Mouse (Mus musculus) embryonic facial prominence, embryonic 13.5 days (tissue): Measurements from ENCODE around the gene Hmcn2. TPM values are rescaled to one million over a fixed set of nuclear protein-coding genes. Genes with fewer than 3 reads are reported as not detected.

Experiments
- ATAC-seq: fragments of 200-750 bp; cut with Nextera tagmentation; 2 replicates; pipeline ENCODE4 v1.8.0; 2017; ENCODE audit warnings: low read depth; ENCODE audit not compliant: insufficient number of reproducible peaks, insufficient read depth, low FRiP score, low TSS enrichment
- H3K27ac ChIP-seq: fragments of 300-500 bp; sonication (generic); 2 replicates; pipeline ENCODE4 v1.5.1; 2015; ENCODE audit warnings: moderate library complexity, mild to moderate bottlenecking, inconsistent platforms
- H3K27me3 ChIP-seq: fragments of 300-500 bp; sonication (generic); 2 replicates; pipeline ENCODE4 v1.6.1; 2015; ENCODE audit warnings: mild to moderate bottlenecking, inconsistent platforms
- H3K36me3 ChIP-seq: fragments of 300-500 bp; sonication (generic); 2 replicates; pipeline ENCODE4 v1.6.1; 2015; ENCODE audit warnings: mild to moderate bottlenecking, inconsistent platforms
- H3K4me1 ChIP-seq: fragments of 300-500 bp; sonication (generic); 2 replicates; pipeline ENCODE4 v1.6.1; 2015; ENCODE audit warnings: inconsistent platforms
- H3K4me2 ChIP-seq: fragments of 300-500 bp; sonication (generic); 2 replicates; pipeline ENCODE4 v1.6.1; 2015; ENCODE audit warnings: moderate library complexity, mild to moderate bottlenecking, inconsistent platforms
- H3K4me3 ChIP-seq: fragments of 300-500 bp; sonication (generic); 2 replicates; pipeline ENCODE4 v1.5.1; 2015; ENCODE audit warnings: mild to moderate bottlenecking, inconsistent platforms
- H3K9ac ChIP-seq: fragments of 300-500 bp; sonication (generic); 2 replicates; pipeline ENCODE4 v1.6.1; 2015; ENCODE audit warnings: mild to moderate bottlenecking, inconsistent platforms
- H3K9me3 ChIP-seq: fragments of 300-500 bp; sonication (generic); 2 replicates; pipeline ENCODE4 v1.6.1; 2016; ENCODE audit warnings: inconsistent platforms
- WGBS: fragments of 180-500 bp; shearing (Covaris S2); methylation state at CpG from one replicate; pipeline ENCODE4 v1.1.7; 2015; ENCODE audit warnings: mixed read lengths; 5-methylcytosine and 5-hydroxymethylcytosine counted together
- polyA plus RNA-seq: library from polyadenylated mRNA; unstranded; fragments of >200 nt; fragmentation: Nextera tagmentation; extraction: Ambion mirVana; gene quantifications from 2 replicates; pipeline ENCODE4 v1.2.1, GENCODE M21; 2015

Gene Hmcn2
- polyA plus RNA-seq, 1 experiment from 2014 or later, result not detected

GRCm38 (mm10) chr2:31356771-31357170 lies 42.6 kb downstream of the Hmcn2 start:
- ATAC-seq, result no peak
- Histone ChIP-seq H3K36me3 (no peaks in the 10 kb centered on the region), H3K4me1 (no peaks in the 10 kb centered on the region), H3K4me3 (no peak overlapping the region), H3K9ac (no peak overlapping the region), H3K4me2 (no peak overlapping the region), H3K9me3 (no peaks in the 10 kb centered on the region), H3K27me3 (no peaks in the 10 kb centered on the region), H3K27ac (no peak overlapping the region)
- WGBS, result 76% methylated on average over 5 of the region's 5 CpGs

- no peak for ATAC-seq
- Histone ChIP-seq H3K4me3 (no peak overlapping the region), H3K9me3 (no peaks in the 10 kb centered on the region), H3K4me1 (no peaks in the 10 kb centered on the region), H3K4me2 (no peak overlapping the region), H3K27me3 (no peaks in the 10 kb centered on the region), H3K27ac (no peak overlapping the region), H3K36me3 (no peaks in the 10 kb centered on the region), H3K9ac (no peak overlapping the region)
- 72% methylated on average over 7 of the region's 7 CpGs for WGBS
Measured at GRCm38 (mm10) chr2:31359316-31359715, 45.1 kb downstream of the Hmcn2 start.

- Histone ChIP-seq H3K27me3 (no peaks in the 10 kb centered on the region), H3K4me3 (no peak overlapping the region), H3K9me3 (no peaks in the 10 kb centered on the region), H3K4me1 (no peaks in the 10 kb centered on the region), H3K36me3 (no peaks in the 10 kb centered on the region), H3K9ac (no peak overlapping the region), H3K4me2 (no peak overlapping the region), H3K27ac (no peak overlapping the region)
- 64% methylated on average over 7 of the region's 7 CpGs for WGBS
- no peak for ATAC-seq
Measured at GRCm38 (mm10) chr2:31367186-31367585, 53.0 kb downstream of the Hmcn2 start.

GRCm38 (mm10) chr2:31371396-31371795 lies 57.2 kb downstream of the Hmcn2 start:
- H3K27ac ChIP-seq, result no peak overlapping the region

GRCm38 (mm10) chr2:31372186-31372585 lies 58.0 kb downstream of the Hmcn2 start:
- no peaks in the 10 kb centered on the region for H3K27me3 ChIP-seq
- H3K36me3 ChIP-seq, result no peaks in the 10 kb centered on the region
- no peak for ATAC-seq
- H3K9me3 ChIP-seq, result no peaks in the 10 kb centered on the region
- 92% methylated on average over 4 of the region's 4 CpGs for WGBS
- H3K9ac ChIP-seq, result no peak overlapping the region
- no peaks in the 10 kb centered on the region for H3K4me1 ChIP-seq
- no peak overlapping the region for H3K4me3 ChIP-seq
- no peak overlapping the region for H3K27ac ChIP-seq
- no peak overlapping the region for H3K4me2 ChIP-seq

More at GRCm38 (mm10) chr2:31371396-31371795, 57.2 kb downstream of the Hmcn2 start:
- Histone ChIP-seq H3K27me3 (no peaks in the 10 kb centered on the region), H3K9ac (no peak overlapping the region), H3K4me3 (no peak overlapping the region), H3K9me3 (no peaks in the 10 kb centered on the region), H3K36me3 (no peaks in the 10 kb centered on the region), H3K4me1 (no peaks in the 10 kb centered on the region), H3K4me2 (no peak overlapping the region)
- ATAC-seq, result no peak
- 87% methylated on average over 9 of the region's 9 CpGs for WGBS

- H3K36me3 ChIP-seq, result no peaks in the 10 kb centered on the region
- H3K4me2 ChIP-seq, result no peak overlapping the region
- ATAC-seq, result no peak
- H3K9me3 ChIP-seq, result no peaks in the 10 kb centered on the region
- 71% methylated on average over 1 of the region's 1 CpGs for WGBS
- no peak overlapping the region for H3K9ac ChIP-seq
- H3K27ac ChIP-seq, result no peak overlapping the region
- H3K27me3 ChIP-seq, result no peaks in the 10 kb centered on the region
- H3K4me3 ChIP-seq, result no peak overlapping the region
- no peaks in the 10 kb centered on the region for H3K4me1 ChIP-seq
Measured at GRCm38 (mm10) chr2:31374415-31374814, 60.2 kb downstream of the Hmcn2 start.

GRCm38 (mm10) chr2:31376057-31376456 lies 61.8 kb downstream of the Hmcn2 start:
- Histone ChIP-seq H3K9me3 (no peaks in the 10 kb centered on the region), H3K4me2 (no peak overlapping the region), H3K9ac (no peak overlapping the region), H3K27me3 (no peaks in the 10 kb centered on the region), H3K4me3 (no peak overlapping the region), H3K27ac (no peak overlapping the region), H3K36me3 (no peaks in the 10 kb centered on the region), H3K4me1 (no peaks in the 10 kb centered on the region)
- 54% methylated on average over 3 of the region's 3 CpGs for WGBS
- ATAC-seq, result no peak

GRCm38 (mm10) chr2:31377481-31377880 lies 63.3 kb downstream of the Hmcn2 start:
- no peak overlapping the region for H3K27ac ChIP-seq
- 55% methylated on average over 2 of the region's 2 CpGs for WGBS
- H3K9ac ChIP-seq, result no peak overlapping the region
- no peaks in the 10 kb centered on the region for H3K9me3 ChIP-seq
- no peak overlapping the region for H3K4me2 ChIP-seq
- H3K4me3 ChIP-seq, result no peak overlapping the region
- no peaks in the 10 kb centered on the region for H3K27me3 ChIP-seq
- no peak for ATAC-seq
- no peaks in the 10 kb centered on the region for H3K4me1 ChIP-seq
- H3K36me3 ChIP-seq, result no peaks in the 10 kb centered on the region

- H3K27me3 ChIP-seq, result no peaks in the 10 kb centered on the region
- H3K27ac ChIP-seq, result no peak overlapping the region
- no peaks in the 10 kb centered on the region for H3K9me3 ChIP-seq
- no peak overlapping the region for H3K9ac ChIP-seq
- no peak overlapping the region for H3K4me3 ChIP-seq
- WGBS, result 53% methylated on average over 4 of the region's 4 CpGs
- no peaks in the 10 kb centered on the region for H3K36me3 ChIP-seq
- no peaks in the 10 kb centered on the region for H3K4me1 ChIP-seq
- ATAC-seq, result no peak
- H3K4me2 ChIP-seq, result no peak overlapping the region
Measured at GRCm38 (mm10) chr2:31381292-31381846, 67.2 kb downstream of the Hmcn2 start.

GRCm38 (mm10) chr2:31382952-31383351 lies 68.7 kb downstream of the Hmcn2 start:
- no peak for ATAC-seq
- no peaks in the 10 kb centered on the region for H3K4me1 ChIP-seq
- no peaks in the 10 kb centered on the region for H3K27me3 ChIP-seq
- no peaks in the 10 kb centered on the region for H3K36me3 ChIP-seq
- H3K4me2 ChIP-seq, result no peak overlapping the region
- no peak overlapping the region for H3K27ac ChIP-seq
- H3K9ac ChIP-seq, result no peak overlapping the region
- WGBS, result 23% methylated on average over 4 of the region's 4 CpGs
- no peaks in the 10 kb centered on the region for H3K9me3 ChIP-seq
- H3K4me3 ChIP-seq, result no peak overlapping the region

GRCm38 (mm10) chr2:31416968-31417367 lies 102.8 kb downstream of the Hmcn2 start:
- H3K4me3 ChIP-seq, result no peak overlapping the region
- H3K9ac ChIP-seq, result no peak overlapping the region
- ATAC-seq, result no peak
- H3K27me3 ChIP-seq, result peaks cover 4% of the 10 kb centered on the region; the same call in 1 of the 2 replicates
- H3K27ac ChIP-seq, result no peak overlapping the region
- WGBS, result 65% methylated on average over 10 of the region's 10 CpGs
- H3K36me3 ChIP-seq, result no peaks in the 10 kb centered on the region
- no peak overlapping the region for H3K4me2 ChIP-seq
- no peaks in the 10 kb centered on the region for H3K9me3 ChIP-seq
- H3K4me1 ChIP-seq, result 0 out of 2 replicates have a peak, but pooled peaks cover 5% of the 10 kb centered on the region

GRCm38 (mm10) chr2:31418021-31418420 lies 103.8 kb downstream of the Hmcn2 start:
- Histone ChIP-seq H3K27me3 (peaks cover 6% of the 10 kb centered on the region; the same call in 1 of the 2 replicates), H3K4me2 (no peak overlapping the region), H3K27ac (no peak overlapping the region), H3K9ac (no peak overlapping the region), H3K36me3 (no peaks in the 10 kb centered on the region), H3K4me1 (0 out of 2 replicates have a peak, but pooled peaks cover 13% of the 10 kb centered on the region), H3K9me3 (no peaks in the 10 kb centered on the region), H3K4me3 (no peak overlapping the region)
- WGBS, result 87% methylated on average over 5 of the region's 5 CpGs
- no peak for ATAC-seq
